Mouse (Mus musculus) kidney, adult 9 months (tissue): ENCODE results near the gene Hist1h2af.
"Not testable (repeated sequence)": the region's sequence is repeated elsewhere in the genome, so short reads cannot be mapped to it uniquely, and the experiment has no call there.

Experiments used
- DNase-seq: peaks from one replicate; pipeline ENCODE4 v3.0.0; 2022

Hist1h2af gene

GRCm38 (mm10) chr13:23536076-23536822, 2.5 kb downstream of the Hist1h2af start:
- no peak for DNase-seq

GRCm38 (mm10) chr13:23537006-23537710, 3.5 kb downstream of the Hist1h2af start:
- DNase-seq = no peak

- no peak for DNase-seq
Observed at GRCm38 (mm10) chr13:23538249-23538648, 4.5 kb downstream of the Hist1h2af start.

- not testable (repeated sequence) for DNase-seq
Observed at GRCm38 (mm10) chr13:23539821-23540220, 6.1 kb downstream of the Hist1h2af start.

- no peak for DNase-seq
Observed at GRCm38 (mm10) chr13:23541497-23541896, 7.8 kb downstream of the Hist1h2af start.

- DNase-seq = not testable (repeated sequence)
Observed at GRCm38 (mm10) chr13:23542225-23542980, 8.7 kb downstream of the Hist1h2af start.

GRCm38 (mm10) chr13:23542999-23543607, 9.4 kb downstream of the Hist1h2af start, which contains the start of gene Hist1h2bh:
TSS of gene Hist1h2bh (minus strand) at chr13:23543392.
- DNase-seq = peak; percentile 85

GRCm38 (mm10) chr13:23543965-23544786, 10.5 kb downstream of the Hist1h2af start, which contains the start of gene Hist1h3f:
TSS of gene Hist1h3f (plus strand) at chr13:23544052.
- DNase-seq = peak; percentile 89

GRCm38 (mm10) chr13:23544787-23545120, 11.0 kb downstream of the Hist1h2af start:
- DNase-seq = not testable (repeated sequence)

- no peak for DNase-seq
Observed at GRCm38 (mm10) chr13:23546694-23547093, 13.0 kb downstream of the Hist1h2af start.

- DNase-seq = no peak
Observed at GRCm38 (mm10) chr13:23550761-23551145, 17.0 kb downstream of the Hist1h2af start.

- peak; percentile 80 for DNase-seq
Observed at GRCm38 (mm10) chr13:23551146-23551834, 17.6 kb downstream of the Hist1h2af start, which contains the start of gene Hist1h4f. TSS of gene Hist1h4f (minus strand) at chr13:23551648.

GRCm38 (mm10) chr13:23551931-23552914, 18.5 kb downstream of the Hist1h2af start:
- no peak for DNase-seq

- no peak for DNase-seq
Observed at GRCm38 (mm10) chr13:23552962-23553361, 19.3 kb downstream of the Hist1h2af start, which contains the start of gene Hist1h1d. TSS of gene Hist1h1d (plus strand) at chr13:23553262.

- DNase-seq = no peak
Observed at GRCm38 (mm10) chr13:23554393-23554792, 20.7 kb downstream of the Hist1h2af start.

- no peak for DNase-seq
Observed at GRCm38 (mm10) chr13:23554925-23555838, 21.5 kb downstream of the Hist1h2af start.

- peak; percentile 79 for DNase-seq
Observed at GRCm38 (mm10) chr13:23555839-23556416, 22.2 kb downstream of the Hist1h2af start.

GRCm38 (mm10) chr13:23556906-23557305, 23.2 kb downstream of the Hist1h2af start:
- no peak for DNase-seq
